Mouse (Mus musculus): ENCODE measurements around the gene Galntl6. TPM values are rescaled to one million over a fixed set of nuclear protein-coding genes. Genes with fewer than 3 reads are reported as not detected.

Galntl6 gene
- polyA plus RNA-seq, 1 experiment from 2014 or later = 1.2 TPM

- H3K36me3 ChIP-seq (ENCODE audit: control insufficient read depth, insufficient read depth, low read length) = no peaks in the 10 kb centered on the region
- no peaks in the 10 kb centered on the region for H3K27me3 ChIP-seq (replicated peaks; ENCODE audit: control insufficient read depth, insufficient read depth, low read length)
- H3K9ac ChIP-seq (ENCODE audit: low read depth, low read length) = no peak overlapping the region
- H3K4me3 ChIP-seq (ENCODE audit: low read depth, low read length) = no peak overlapping the region
- no peak overlapping the region for H3K4me2 ChIP-seq (ENCODE audit: low read depth, low read length)
- WGBS = 79% methylated on average over 2 of the region's 2 CpGs
- DNase-seq (ENCODE audit: low spot score) (no peak), ATAC-seq (ENCODE audit: low read depth) (no peak)
- no peaks in the 10 kb centered on the region for H3K4me1 ChIP-seq (ENCODE audit: control insufficient read depth, insufficient read depth, low read length)
- H3K27ac ChIP-seq (replicated peaks; ENCODE audit: low read depth, low read length) = no peak overlapping the region
- no peaks in the 10 kb centered on the region for H3K9me3 ChIP-seq (ENCODE audit: control insufficient read depth, low read length)
These were observed 599.0 kb downstream of the Galntl6 start for GRCm38 (mm10) chr8:58313482-58313881.

GRCm38 (mm10) chr8:58291487-58291886, 621.0 kb downstream of the Galntl6 start:
- WGBS = 31% methylated on average over 4 of the region's 4 CpGs
- DNase-seq (ENCODE audit: low spot score) = peak; percentile 20

GRCm38 (mm10) chr8:58290080-58290479, 622.4 kb downstream of the Galntl6 start:
- ATAC-seq (ENCODE audit: low read depth) (no peak), DNase-seq (ENCODE audit: low spot score) (no peak)
- no peak overlapping the region for H3K4me2 ChIP-seq (ENCODE audit: low read depth, low read length)
- no peak overlapping the region for H3K9ac ChIP-seq (ENCODE audit: low read depth, low read length)
- no peak overlapping the region for H3K27ac ChIP-seq (replicated peaks; ENCODE audit: low read depth, low read length)
- H3K4me1 ChIP-seq (ENCODE audit: control insufficient read depth, insufficient read depth, low read length) = no peaks in the 10 kb centered on the region
- no peaks in the 10 kb centered on the region for H3K9me3 ChIP-seq (ENCODE audit: control insufficient read depth, low read length)
- no peaks in the 10 kb centered on the region for H3K27me3 ChIP-seq (replicated peaks; ENCODE audit: control insufficient read depth, insufficient read depth, low read length)
- no peak overlapping the region for H3K4me3 ChIP-seq (ENCODE audit: low read depth, low read length)
- no peaks in the 10 kb centered on the region for H3K36me3 ChIP-seq (ENCODE audit: control insufficient read depth, insufficient read depth, low read length)

More at GRCm38 (mm10) chr8:58291487-58291886, 621.0 kb downstream of the Galntl6 start:
- Histone ChIP-seq H3K4me2 (ENCODE audit: low read depth, low read length) (no peak overlapping the region), H3K9ac (ENCODE audit: low read depth, low read length) (no peak overlapping the region), H3K36me3 (ENCODE audit: control insufficient read depth, insufficient read depth, low read length) (no peaks in the 10 kb centered on the region), H3K27ac (replicated peaks; ENCODE audit: low read depth, low read length) (no peak overlapping the region), H3K4me1 (ENCODE audit: control insufficient read depth, insufficient read depth, low read length) (no peaks in the 10 kb centered on the region), H3K9me3 (ENCODE audit: control insufficient read depth, low read length) (no peaks in the 10 kb centered on the region), H3K4me3 (ENCODE audit: low read depth, low read length) (no peak overlapping the region), H3K27me3 (replicated peaks; ENCODE audit: control insufficient read depth, insufficient read depth, low read length) (no peaks in the 10 kb centered on the region)
- no peak for ATAC-seq (ENCODE audit: low read depth)

- H3K9me3 ChIP-seq (ENCODE audit: control insufficient read depth, low read length) = no peaks in the 10 kb centered on the region
- H3K36me3 ChIP-seq (ENCODE audit: control insufficient read depth, insufficient read depth, low read length) = no peaks in the 10 kb centered on the region
- H3K4me2 ChIP-seq (ENCODE audit: low read depth, low read length) = no peak overlapping the region
- H3K27ac ChIP-seq (replicated peaks; ENCODE audit: low read depth, low read length) = no peak overlapping the region
- ATAC-seq (ENCODE audit: low read depth) (no peak), DNase-seq (ENCODE audit: low spot score) (no peak)
- H3K9ac ChIP-seq (ENCODE audit: low read depth, low read length) = no peak overlapping the region
- H3K4me3 ChIP-seq (ENCODE audit: low read depth, low read length) = no peak overlapping the region
- no peaks in the 10 kb centered on the region for H3K4me1 ChIP-seq (ENCODE audit: control insufficient read depth, insufficient read depth, low read length)
- WGBS = 69% methylated on average over 2 of the region's 2 CpGs
- H3K27me3 ChIP-seq (replicated peaks; ENCODE audit: control insufficient read depth, insufficient read depth, low read length) = no peaks in the 10 kb centered on the region
These were observed 647.0 kb downstream of the Galntl6 start for GRCm38 (mm10) chr8:58265485-58265884.

- H3K4me2 ChIP-seq (ENCODE audit: low read depth, low read length) = no peak overlapping the region
- no peaks in the 10 kb centered on the region for H3K4me1 ChIP-seq (ENCODE audit: control insufficient read depth, insufficient read depth, low read length)
- no peak overlapping the region for H3K4me3 ChIP-seq (ENCODE audit: low read depth, low read length)
- 72% methylated on average over 2 of the region's 2 CpGs for WGBS
- no peak overlapping the region for H3K9ac ChIP-seq (ENCODE audit: low read depth, low read length)
- no peaks in the 10 kb centered on the region for H3K9me3 ChIP-seq (ENCODE audit: control insufficient read depth, low read length)
- H3K36me3 ChIP-seq (ENCODE audit: control insufficient read depth, insufficient read depth, low read length) = no peaks in the 10 kb centered on the region
- no peaks in the 10 kb centered on the region for H3K27me3 ChIP-seq (replicated peaks; ENCODE audit: control insufficient read depth, insufficient read depth, low read length)
- DNase-seq (ENCODE audit: low spot score) (no peak), ATAC-seq (ENCODE audit: low read depth) (no peak)
- H3K27ac ChIP-seq (replicated peaks; ENCODE audit: low read depth, low read length) = no peak overlapping the region
These were observed 653.7 kb downstream of the Galntl6 start for GRCm38 (mm10) chr8:58258577-58259315.

GRCm38 (mm10) chr8:58253620-58254019, 658.8 kb downstream of the Galntl6 start:
- DNase-seq (ENCODE audit: low spot score) (no peak), ATAC-seq (ENCODE audit: low read depth) (no peak)
- Histone ChIP-seq H3K9me3 (ENCODE audit: control insufficient read depth, low read length) (no peaks in the 10 kb centered on the region), H3K9ac (ENCODE audit: low read depth, low read length) (no peak overlapping the region), H3K4me1 (ENCODE audit: control insufficient read depth, insufficient read depth, low read length) (no peaks in the 10 kb centered on the region), H3K27ac (replicated peaks; ENCODE audit: low read depth, low read length) (no peak overlapping the region), H3K36me3 (ENCODE audit: control insufficient read depth, insufficient read depth, low read length) (no peaks in the 10 kb centered on the region), H3K4me3 (ENCODE audit: low read depth, low read length) (no peak overlapping the region), H3K4me2 (ENCODE audit: low read depth, low read length) (no peak overlapping the region), H3K27me3 (replicated peaks; ENCODE audit: control insufficient read depth, insufficient read depth, low read length) (no peaks in the 10 kb centered on the region)
- WGBS = 63% methylated on average over 1 of the region's 1 CpGs

- DNase-seq (ENCODE audit: low spot score) (no peak), ATAC-seq (ENCODE audit: low read depth) (no peak)
- no peak overlapping the region for H3K9ac ChIP-seq (ENCODE audit: low read depth, low read length)
- no peaks in the 10 kb centered on the region for H3K27me3 ChIP-seq (replicated peaks; ENCODE audit: control insufficient read depth, insufficient read depth, low read length)
- H3K27ac ChIP-seq (replicated peaks; ENCODE audit: low read depth, low read length) = no peak overlapping the region
- 86% methylated on average over 3 of the region's 3 CpGs for WGBS
- no peaks in the 10 kb centered on the region for H3K4me1 ChIP-seq (ENCODE audit: control insufficient read depth, insufficient read depth, low read length)
- no peaks in the 10 kb centered on the region for H3K36me3 ChIP-seq (ENCODE audit: control insufficient read depth, insufficient read depth, low read length)
- no peak overlapping the region for H3K4me2 ChIP-seq (ENCODE audit: low read depth, low read length)
- no peaks in the 10 kb centered on the region for H3K9me3 ChIP-seq (ENCODE audit: control insufficient read depth, low read length)
- H3K4me3 ChIP-seq (ENCODE audit: low read depth, low read length) = no peak overlapping the region
These were observed 667.6 kb downstream of the Galntl6 start for GRCm38 (mm10) chr8:58244830-58245229.

GRCm38 (mm10) chr8:58234220-58234619, 678.2 kb downstream of the Galntl6 start:
- 19% methylated on average over 2 of the region's 2 CpGs for WGBS
- no peak overlapping the region for H3K27ac ChIP-seq (replicated peaks; ENCODE audit: low read depth, low read length)
- no peaks in the 10 kb centered on the region for H3K27me3 ChIP-seq (replicated peaks; ENCODE audit: control insufficient read depth, insufficient read depth, low read length)
- no peak overlapping the region for H3K4me2 ChIP-seq (ENCODE audit: low read depth, low read length)
- no peak overlapping the region for H3K9ac ChIP-seq (ENCODE audit: low read depth, low read length)
- H3K9me3 ChIP-seq (ENCODE audit: control insufficient read depth, low read length) = no peaks in the 10 kb centered on the region
- H3K36me3 ChIP-seq (ENCODE audit: control insufficient read depth, insufficient read depth, low read length) = no peaks in the 10 kb centered on the region
- no peaks in the 10 kb centered on the region for H3K4me1 ChIP-seq (ENCODE audit: control insufficient read depth, insufficient read depth, low read length)
- H3K4me3 ChIP-seq (ENCODE audit: low read depth, low read length) = no peak overlapping the region
- no peak for DNase-seq (ENCODE audit: low spot score)
- no peak for ATAC-seq (ENCODE audit: low read depth)

GRCm38 (mm10) chr8:58228725-58229124, 683.7 kb downstream of the Galntl6 start:
- Histone ChIP-seq H3K27me3 (replicated peaks; ENCODE audit: control insufficient read depth, insufficient read depth, low read length) (no peaks in the 10 kb centered on the region), H3K4me3 (ENCODE audit: low read depth, low read length) (no peak overlapping the region), H3K9ac (ENCODE audit: low read depth, low read length) (no peak overlapping the region), H3K9me3 (ENCODE audit: control insufficient read depth, low read length) (no peaks in the 10 kb centered on the region), H3K4me2 (ENCODE audit: low read depth, low read length) (no peak overlapping the region), H3K4me1 (ENCODE audit: control insufficient read depth, insufficient read depth, low read length) (no peaks in the 10 kb centered on the region), H3K27ac (replicated peaks; ENCODE audit: low read depth, low read length) (no peak overlapping the region), H3K36me3 (ENCODE audit: control insufficient read depth, insufficient read depth, low read length) (no peaks in the 10 kb centered on the region)
- 80% methylated on average over 1 of the region's 1 CpGs for WGBS
- ATAC-seq (ENCODE audit: low read depth) = no peak
- no peak for DNase-seq (ENCODE audit: low spot score)
